Mouse (Mus musculus): ENCODE results near the gene Ppp2r5e.

Ppp2r5e gene

DNA sequence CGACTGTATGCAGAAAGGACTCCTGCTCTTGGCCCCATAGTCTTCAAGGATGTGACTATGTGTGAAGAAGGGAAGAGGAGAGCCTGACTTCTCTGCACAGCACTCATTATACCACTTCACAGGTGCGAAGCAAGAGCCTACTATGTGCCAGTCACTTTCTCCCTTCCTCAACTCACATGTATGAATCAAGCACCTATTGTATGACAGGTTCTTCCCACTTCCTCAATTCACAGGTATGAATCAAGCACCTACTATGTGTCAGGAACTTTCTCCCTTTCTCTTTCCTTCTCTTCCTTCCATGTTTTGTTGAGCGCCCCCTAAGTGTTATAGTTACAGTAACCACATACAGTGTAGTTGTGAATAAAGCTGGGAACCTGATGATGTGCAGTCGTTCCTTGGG is 171.2 kb downstream of the Ppp2r5e start:
- no peak for DNase-seq

DNA sequence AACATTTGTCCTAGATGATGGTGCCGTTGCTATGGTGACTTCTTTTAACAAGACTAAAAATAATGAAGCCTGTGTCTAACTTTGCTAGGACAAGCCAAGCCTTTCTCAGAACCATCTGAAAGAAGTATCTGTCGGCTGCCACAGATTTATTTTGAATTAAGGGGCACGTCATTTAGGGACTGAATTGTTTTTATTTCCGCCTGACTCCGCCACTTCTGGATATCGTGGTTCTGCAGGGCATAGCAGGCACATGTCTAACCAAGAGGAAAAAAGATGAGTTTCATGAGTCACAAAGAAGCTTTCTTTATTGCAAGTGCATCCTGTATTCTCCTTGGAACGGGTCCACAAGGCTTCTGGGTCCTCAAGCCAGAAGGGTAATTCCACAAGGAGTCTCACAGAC is 171.7 kb downstream of the Ppp2r5e start:
- DNase-seq, result no peak

DNA sequence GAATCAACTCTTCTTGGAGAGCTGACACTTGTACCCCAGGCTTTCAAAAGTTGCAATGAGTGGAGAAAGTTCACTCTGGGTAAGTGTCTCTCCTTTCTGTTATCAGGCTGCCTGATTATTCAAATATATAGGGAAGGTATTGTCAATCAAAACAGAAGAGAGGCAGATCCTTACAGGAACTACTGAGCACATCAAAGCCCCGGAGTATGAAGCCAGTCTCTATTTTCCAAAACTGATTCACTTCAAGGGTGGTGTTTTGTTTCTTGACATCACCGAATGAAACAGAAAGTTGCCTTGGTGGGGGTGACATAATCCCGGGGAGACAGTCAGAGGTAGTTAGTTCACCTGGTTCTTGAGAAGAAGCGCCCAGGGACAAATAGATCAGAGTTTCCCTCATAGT is 179.4 kb downstream of the Ppp2r5e start, which contains the start of gene Gphb5:
TSS of gene Gphb5 (minus strand) at position 101 of the 400 bp plus-strand sequence.
- no peak for DNase-seq

DNA sequence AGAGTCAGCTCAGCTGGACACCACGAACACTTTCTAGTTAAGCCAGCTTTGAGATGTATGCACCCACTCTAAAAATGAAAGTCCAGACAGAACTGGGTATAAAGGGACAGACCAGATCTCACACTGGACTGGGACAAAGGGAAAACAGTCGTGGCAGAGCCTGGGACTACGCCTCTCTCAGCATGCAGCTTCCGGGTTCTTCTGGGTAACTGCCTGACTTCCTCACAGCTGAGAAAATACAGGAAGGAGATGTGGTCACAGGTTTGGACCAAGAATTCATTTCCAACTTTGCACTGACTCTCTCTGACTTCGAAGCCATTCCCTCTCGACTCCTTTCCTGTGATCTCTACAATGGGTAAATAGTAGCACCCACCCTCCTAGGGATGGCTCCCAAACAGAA is 181.1 kb downstream of the Ppp2r5e start:
- no peak for DNase-seq

GRCm38 (mm10) chr12:75412964-75413363 is 183.1 kb downstream of the Ppp2r5e start:
- DNase-seq, result no peak
